Mouse (Mus musculus): Measurements from ENCODE around the gene Tnpo1.
"Not testable (repeated sequence)": the region's sequence is repeated elsewhere in the genome, so short reads cannot be mapped to it uniquely, and the experiment has no call there.

Gene Tnpo1

GRCm38 (mm10) chr13:98883774-98884173 is 42.4 kb downstream of the Tnpo1 start:
- DNase-seq = no peak

GRCm38 (mm10) chr13:98881991-98882390 is 44.2 kb downstream of the Tnpo1 start:
- DNase-seq = no peak

GRCm38 (mm10) chr13:98880336-98880735 is 45.8 kb downstream of the Tnpo1 start:
- no peak for DNase-seq

GRCm38 (mm10) chr13:98879422-98879821 is 46.8 kb downstream of the Tnpo1 start:
- no peak for DNase-seq

- no peak for DNase-seq
These were observed 49.0 kb downstream of the Tnpo1 start for GRCm38 (mm10) chr13:98877165-98877564.

- DNase-seq = no peak
These were observed 51.5 kb downstream of the Tnpo1 start for GRCm38 (mm10) chr13:98874727-98875126.

- DNase-seq = no peak
These were observed 53.8 kb downstream of the Tnpo1 start for GRCm38 (mm10) chr13:98872273-98872847.

- DNase-seq = no peak
These were observed 54.9 kb downstream of the Tnpo1 start for GRCm38 (mm10) chr13:98871263-98871662.

- DNase-seq = no peak
These were observed 57.8 kb downstream of the Tnpo1 start for GRCm38 (mm10) chr13:98868236-98868923.

GRCm38 (mm10) chr13:98867810-98868209 is 58.4 kb downstream of the Tnpo1 start:
- peak; percentile 40 to 54 for DNase-seq

- DNase-seq = no peak
These were observed 70.9 kb downstream of the Tnpo1 start for GRCm38 (mm10) chr13:98855291-98855690.

GRCm38 (mm10) chr13:98845794-98846193 is 80.4 kb downstream of the Tnpo1 start:
- no peak for DNase-seq

- DNase-seq = no peak
These were observed 89.6 kb downstream of the Tnpo1 start for GRCm38 (mm10) chr13:98836423-98837088.

GRCm38 (mm10) chr13:98835740-98836139 is 90.4 kb downstream of the Tnpo1 start:
- DNase-seq = no peak

GRCm38 (mm10) chr13:98834723-98835122 is 91.5 kb downstream of the Tnpo1 start:
- no peak for DNase-seq

GRCm38 (mm10) chr13:98834199-98834598 is 92.0 kb downstream of the Tnpo1 start:
- no peak for DNase-seq

GRCm38 (mm10) chr13:98832451-98833450 is 93.4 kb downstream of the Tnpo1 start:
- DNase-seq = no peak

- not testable (repeated sequence) for DNase-seq
These were observed 97.2 kb downstream of the Tnpo1 start for GRCm38 (mm10) chr13:98829026-98829425.

GRCm38 (mm10) chr13:98825574-98825973 is 100.6 kb downstream of the Tnpo1 start:
- no peak for DNase-seq

- no peak for DNase-seq
These were observed 107.1 kb downstream of the Tnpo1 start for GRCm38 (mm10) chr13:98819094-98819493.

GRCm38 (mm10) chr13:98818205-98818604 is 108.0 kb downstream of the Tnpo1 start:
- no peak for DNase-seq

GRCm38 (mm10) chr13:98817766-98818165 is 108.4 kb downstream of the Tnpo1 start:
- DNase-seq = no peak

Data from cerebellum, postnatal 36 days (tissue).